Mouse (Mus musculus) heart, embryonic 16.5 days (tissue): Measurements from ENCODE around the gene Vav3. TPM values are rescaled to one million over a fixed set of nuclear protein-coding genes. Genes with fewer than 3 reads are reported as not detected.

Experiments used
- ATAC-seq: fragments of 200-750 bp; cut with Nextera tagmentation; replicated peaks from 2 replicates; pipeline ENCODE4 v1.8.0; 2017; ENCODE audit warnings: moderate number of reproducible peaks; ENCODE audit not compliant: insufficient read depth, low FRiP score; ENCODE audit errors: extremely low read depth
- H3K27ac ChIP-seq: fragments of 300-500 bp; sonication (generic); 2 replicates; pipeline ENCODE4 v1.5.1; 2014; ENCODE audit warnings: mild to moderate bottlenecking, low read length, control low read depth, moderate library complexity
- H3K27me3 ChIP-seq: fragments of 300-500 bp; sonication (generic); 2 replicates; pipeline ENCODE4 v1.6.1; 2014; ENCODE audit warnings: low read length, mixed read lengths; ENCODE audit not compliant: control insufficient read depth, insufficient read depth
- H3K36me3 ChIP-seq: fragments of 300-500 bp; sonication (generic); 2 replicates; pipeline ENCODE4 v1.6.1; 2014; ENCODE audit not compliant: control insufficient read depth, insufficient read depth
- H3K4me1 ChIP-seq: fragments of 300-500 bp; sonication (generic); 2 replicates; pipeline ENCODE4 v1.6.1; 2014; ENCODE audit warnings: low read length, mixed read lengths; ENCODE audit not compliant: control insufficient read depth, insufficient read depth
- H3K4me2 ChIP-seq: fragments of 300-500 bp; sonication (generic); 2 replicates; pipeline ENCODE4 v1.6.1; 2014; ENCODE audit warnings: low read depth, mild to moderate bottlenecking, control low read depth, low read length
- H3K4me3 ChIP-seq: fragments of 300-500 bp; sonication (generic); 2 replicates; pipeline ENCODE4 v1.5.1; 2014; ENCODE audit warnings: mild to moderate bottlenecking, control low read depth, low read length
- H3K9ac ChIP-seq: fragments of 300-500 bp; sonication (generic); 2 replicates; pipeline ENCODE4 v1.6.1; 2014; ENCODE audit warnings: low read length, control low read depth
- H3K9me3 ChIP-seq: fragments of 300-500 bp; sonication (generic); replicated peaks from 2 replicates; pipeline ENCODE4 v1.6.1; 2016; ENCODE audit warnings: low read length; ENCODE audit not compliant: control insufficient read depth
- WGBS: fragments of 180-500 bp; shearing (Covaris S2); extraction: QIAGEN DNeasy Blood & Tissue Kit; methylation state at CpG from one replicate; pipeline ENCODE4 v1.1.7; 2014; 5-methylcytosine and 5-hydroxymethylcytosine counted together
- polyA plus RNA-seq: library from polyadenylated mRNA; unstranded; fragments of >200 nt; fragmentation: Nextera tagmentation; extraction: Ambion mirVana; gene quantifications from 2 replicates; pipeline ENCODE4 v1.2.1, GENCODE M21; 2015

The Vav3 gene
- polyA plus RNA-seq, 1 experiment from 2014 or later = 8.0 TPM

GRCm38 (mm10) chr3:109622361-109622760 is 281.9 kb downstream of the Vav3 start:
- WGBS = 75% methylated on average over 1 of the region's 1 CpGs

DNA sequence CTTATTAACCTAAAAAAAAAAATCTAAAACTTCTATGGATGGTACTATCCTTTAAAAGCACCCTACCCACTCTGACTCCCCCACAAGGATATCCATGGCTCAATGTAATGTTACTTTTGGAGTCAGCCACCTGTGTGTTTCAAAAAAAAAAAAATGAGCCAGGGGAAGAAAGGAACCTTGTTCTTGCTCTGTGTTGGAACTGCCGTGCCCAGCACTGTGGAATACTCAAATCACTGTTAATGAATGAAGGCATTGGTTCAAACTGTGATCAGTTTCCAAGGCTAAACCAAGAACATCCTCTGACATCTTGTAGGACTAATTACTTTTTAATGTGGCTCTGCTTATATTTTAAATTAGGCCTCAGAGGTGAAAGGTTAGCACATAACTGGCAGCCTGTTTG is 282.4 kb downstream of the Vav3 start:
- Histone ChIP-seq H3K4me3 (no peak overlapping the region), H3K27me3 (no peaks in the 10 kb centered on the region), H3K27ac (no peak overlapping the region), H3K9me3 (no peaks in the 10 kb centered on the region), H3K4me1 (no peaks in the 10 kb centered on the region), H3K4me2 (no peak overlapping the region), H3K9ac (no peak overlapping the region), H3K36me3 (no peaks in the 10 kb centered on the region)
- 77% methylated on average over 1 of the region's 1 CpGs for WGBS
- no peak for ATAC-seq

More at GRCm38 (mm10) chr3:109622361-109622760, 281.9 kb downstream of the Vav3 start:
- Histone ChIP-seq H3K4me1 (no peaks in the 10 kb centered on the region), H3K27me3 (no peaks in the 10 kb centered on the region), H3K4me3 (no peak overlapping the region), H3K36me3 (no peaks in the 10 kb centered on the region), H3K4me2 (no peak overlapping the region), H3K9ac (no peak overlapping the region), H3K27ac (no peak overlapping the region), H3K9me3 (no peaks in the 10 kb centered on the region)
- no peak for ATAC-seq

DNA sequence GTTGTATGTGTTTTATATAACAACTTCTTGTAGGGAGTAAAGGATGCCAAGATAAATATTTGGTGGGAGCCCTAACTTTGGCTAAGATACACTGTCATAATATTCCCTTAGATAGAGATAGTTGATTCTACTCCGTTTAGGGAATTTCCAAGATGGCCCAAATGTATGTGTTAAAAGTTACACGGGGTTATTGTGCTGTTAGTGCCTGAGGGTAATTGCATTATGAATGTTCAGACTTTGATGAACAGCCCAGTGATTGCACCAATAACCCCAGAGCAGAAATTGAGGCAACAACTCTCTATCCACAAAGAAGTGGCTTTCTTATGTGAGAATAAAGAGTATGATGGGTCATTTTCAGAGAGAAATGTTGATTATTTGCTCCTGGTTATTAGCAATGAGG is 283.3 kb downstream of the Vav3 start:
- Histone ChIP-seq H3K4me1 (no peaks in the 10 kb centered on the region), H3K9ac (no peak overlapping the region), H3K9me3 (no peaks in the 10 kb centered on the region), H3K27me3 (no peaks in the 10 kb centered on the region), H3K27ac (no peak overlapping the region), H3K4me3 (no peak overlapping the region), H3K4me2 (no peak overlapping the region), H3K36me3 (no peaks in the 10 kb centered on the region)
- no peak for ATAC-seq
- 62% methylated on average over 2 of the region's 2 CpGs for WGBS

DNA sequence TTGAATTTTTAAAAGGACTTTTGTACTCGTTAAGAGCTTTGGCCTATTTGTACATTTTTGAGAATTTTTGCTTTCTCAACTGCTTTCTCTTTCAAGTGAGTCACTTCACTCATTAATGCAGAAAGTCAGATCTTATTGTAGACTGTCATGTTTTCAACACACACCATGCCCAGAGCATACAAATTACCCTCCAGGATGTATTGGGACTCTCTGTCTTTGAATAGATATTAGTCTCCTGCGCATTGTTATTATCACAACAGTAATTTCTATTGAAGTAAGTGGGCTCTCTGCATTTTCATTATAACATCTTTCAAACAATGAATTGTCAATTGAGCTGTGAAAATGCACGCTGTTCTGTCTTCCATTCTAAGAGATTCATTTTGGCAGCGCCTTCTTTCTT is 295.6 kb downstream of the Vav3 start:
- Histone ChIP-seq H3K27me3 (no peaks in the 10 kb centered on the region), H3K9me3 (no peaks in the 10 kb centered on the region), H3K4me3 (no peak overlapping the region), H3K27ac (no peak overlapping the region), H3K4me2 (no peak overlapping the region), H3K36me3 (no peaks in the 10 kb centered on the region), H3K9ac (no peak overlapping the region), H3K4me1 (no peaks in the 10 kb centered on the region)
- ATAC-seq = no peak
- 88% methylated on average over 4 of the region's 4 CpGs for WGBS

GRCm38 (mm10) chr3:109639386-109639785 is 298.9 kb downstream of the Vav3 start:
- H3K27ac ChIP-seq = no peak overlapping the region
- H3K36me3 ChIP-seq = no peaks in the 10 kb centered on the region
- H3K4me1 ChIP-seq = peaks cover 2% of the 10 kb centered on the region
- H3K4me3 ChIP-seq = no peak overlapping the region
- H3K27me3 ChIP-seq = no peaks in the 10 kb centered on the region
- no peaks in the 10 kb centered on the region for H3K9me3 ChIP-seq
- H3K9ac ChIP-seq = no peak overlapping the region
- 54% methylated on average over 1 of the region's 1 CpGs for WGBS
- no peak for ATAC-seq
- no peak overlapping the region for H3K4me2 ChIP-seq

DNA sequence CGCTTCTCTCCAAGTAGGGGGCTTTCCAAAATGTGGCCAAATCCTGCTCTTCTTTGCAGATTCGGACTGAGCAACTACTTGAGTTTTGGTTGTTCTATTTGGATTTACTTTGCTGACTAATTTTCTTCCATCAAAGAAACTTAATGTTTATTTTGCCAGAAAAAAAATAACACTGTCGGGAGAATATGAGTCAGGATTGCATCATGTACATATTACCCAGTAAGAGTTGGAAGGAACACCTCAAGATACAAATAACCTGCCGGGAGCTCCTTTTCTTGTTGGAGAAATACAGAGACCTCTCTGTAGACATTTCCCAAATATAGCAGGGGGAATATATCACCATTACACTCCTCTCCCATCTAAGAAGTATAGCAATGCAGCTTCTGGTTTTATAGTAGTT is 300.3 kb downstream of the Vav3 start:
- Histone ChIP-seq H3K4me2 (no peak overlapping the region), H3K27ac (no peak overlapping the region), H3K9ac (no peak overlapping the region), H3K9me3 (no peaks in the 10 kb centered on the region), H3K4me3 (no peak overlapping the region), H3K36me3 (no peaks in the 10 kb centered on the region), H3K4me1 (peaks cover 2% of the 10 kb centered on the region), H3K27me3 (no peaks in the 10 kb centered on the region)
- ATAC-seq = no peak
- WGBS = 87% methylated on average over 4 of the region's 4 CpGs

DNA sequence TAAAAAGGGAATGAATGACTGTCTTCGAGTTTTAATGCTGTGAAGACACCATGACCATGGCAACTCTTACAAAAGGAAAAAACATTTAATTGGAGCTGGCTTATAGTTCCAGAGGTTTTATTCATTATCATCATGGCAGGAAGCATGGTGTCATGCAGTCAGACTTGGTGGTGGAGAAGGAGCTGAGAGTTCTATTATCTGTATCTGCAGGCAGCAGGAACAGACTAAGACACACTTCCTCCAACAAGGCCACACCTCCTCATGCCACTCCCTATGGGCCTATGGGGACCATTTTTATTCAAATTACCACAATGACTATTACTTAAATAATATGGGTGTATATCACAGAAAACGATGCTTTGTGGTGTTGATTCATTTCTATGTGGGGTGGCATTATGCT is 307.8 kb downstream of the Vav3 start:
- Histone ChIP-seq H3K4me3 (no peak overlapping the region), H3K27me3 (no peaks in the 10 kb centered on the region), H3K27ac (no peak overlapping the region), H3K9ac (no peak overlapping the region), H3K9me3 (no peaks in the 10 kb centered on the region), H3K4me2 (no peak overlapping the region), H3K4me1 (no peaks in the 10 kb centered on the region), H3K36me3 (no peaks in the 10 kb centered on the region)
- no peak for ATAC-seq
- WGBS = 85% methylated on average over 2 of the region's 2 CpGs

DNA sequence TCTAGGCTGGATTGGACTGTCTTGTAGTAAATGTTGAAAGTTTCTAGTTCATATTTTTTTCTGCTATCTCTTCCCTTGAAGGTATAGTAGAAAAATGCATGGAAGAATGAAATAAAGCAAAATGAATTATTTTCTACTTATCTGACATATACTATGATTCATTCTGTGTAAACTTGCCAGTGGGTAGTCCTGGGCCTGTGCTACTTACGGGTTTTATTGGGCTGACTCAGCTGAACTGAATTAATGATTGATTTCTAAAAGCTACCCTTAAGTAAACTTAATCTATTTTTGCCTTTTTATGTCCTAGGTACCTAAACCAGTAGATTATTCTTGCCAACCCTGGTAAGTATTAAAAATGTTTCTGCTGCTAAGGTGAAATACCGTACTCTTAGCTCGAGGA is 311.0 kb downstream of the Vav3 start:
- Histone ChIP-seq H3K27ac (no peak overlapping the region), H3K9me3 (no peaks in the 10 kb centered on the region), H3K4me2 (no peak overlapping the region), H3K27me3 (no peaks in the 10 kb centered on the region), H3K9ac (no peak overlapping the region), H3K4me1 (no peaks in the 10 kb centered on the region), H3K4me3 (no peak overlapping the region), H3K36me3 (no peaks in the 10 kb centered on the region)
- no peak for ATAC-seq
- WGBS = 90% methylated on average over 3 of the region's 3 CpGs

GRCm38 (mm10) chr3:109652860-109653631 is 312.6 kb downstream of the Vav3 start:
- H3K27me3 ChIP-seq = no peaks in the 10 kb centered on the region
- no peak overlapping the region for H3K27ac ChIP-seq
- H3K9me3 ChIP-seq = no peaks in the 10 kb centered on the region
- ATAC-seq = no peak
- H3K4me2 ChIP-seq = no peak overlapping the region
- no peak overlapping the region for H3K9ac ChIP-seq
- WGBS = 79% methylated on average over 12 of the region's 12 CpGs
- no peak overlapping the region for H3K4me3 ChIP-seq
- no peaks in the 10 kb centered on the region for H3K4me1 ChIP-seq
- H3K36me3 ChIP-seq = no peaks in the 10 kb centered on the region
